Mouse (Mus musculus): ENCODE measurements around the gene Tmem176b.

Tmem176b gene

GRCm38 (mm10) chr6:48842111-48842842 lies 981 bp upstream of the Tmem176b start:
- DNase-seq = peak; percentile 65

GRCm38 (mm10) chr6:48840371-48840969 lies 826 bp downstream of the Tmem176b start, which contains the start of gene Tmem176a:
Gene Tmem176a (plus strand): TSS chr6:48840919.
- DNase-seq = no peak

- DNase-seq = no peak
These were observed 2.8 kb downstream of the Tmem176b start for GRCm38 (mm10) chr6:48838321-48839080.

DNA sequence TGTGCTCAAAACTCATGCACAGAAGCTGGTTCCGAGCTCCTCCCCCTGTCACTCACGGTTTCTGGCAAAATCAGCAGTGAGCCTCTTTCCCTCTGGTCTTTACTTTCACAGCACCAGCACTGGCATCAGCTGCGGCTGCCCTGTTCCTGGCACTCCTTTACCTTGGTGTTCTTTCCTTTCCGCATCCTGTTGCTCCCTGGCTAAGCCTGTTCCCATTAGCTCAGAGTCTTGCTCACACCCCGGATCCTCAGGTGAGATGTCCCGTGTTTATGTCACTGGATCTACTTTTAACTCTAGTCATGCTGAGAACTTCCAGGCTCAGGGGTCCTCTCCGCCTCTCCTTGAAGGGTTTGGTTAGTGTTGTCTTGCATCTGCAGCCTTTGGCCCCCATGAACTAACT lies 3.8 kb downstream of the Tmem176b start:
- DNase-seq = no peak

GRCm38 (mm10) chr6:48836146-48836545 lies 5.2 kb downstream of the Tmem176b start:
- no peak for DNase-seq

GRCm38 (mm10) chr6:48835241-48835640 lies 6.1 kb downstream of the Tmem176b start:
- peak; percentile 1 for DNase-seq

DNA sequence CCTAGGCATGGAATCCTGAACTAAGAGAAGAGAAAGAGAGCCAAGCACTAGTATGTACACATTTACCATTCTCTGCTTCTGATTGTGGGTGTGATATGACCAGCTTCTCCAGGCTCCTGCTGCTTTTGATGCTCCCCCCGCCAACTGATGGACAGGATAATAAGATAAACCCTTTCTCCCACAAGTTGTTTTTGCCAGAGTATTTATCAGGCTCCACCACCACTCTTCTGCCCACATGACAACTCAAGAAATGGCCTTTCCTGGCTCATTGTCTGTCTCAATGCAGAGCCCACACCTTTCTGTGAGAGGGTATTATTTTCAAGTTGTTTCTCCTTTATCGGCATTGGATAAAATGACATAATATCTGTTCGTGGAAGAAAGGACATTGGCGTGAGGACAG lies 7.8 kb downstream of the Tmem176b start:
- DNase-seq = peak; percentile 1

GRCm38 (mm10) chr6:48832426-48832825 lies 8.9 kb downstream of the Tmem176b start:
- DNase-seq = peak; percentile 0

- DNase-seq = peak; percentile 2
These were observed 10.2 kb downstream of the Tmem176b start for GRCm38 (mm10) chr6:48831141-48831540.

GRCm38 (mm10) chr6:48830241-48830640 lies 11.1 kb downstream of the Tmem176b start:
- peak; percentile 1 for DNase-seq

- DNase-seq = no peak
These were observed 11.6 kb downstream of the Tmem176b start for GRCm38 (mm10) chr6:48829651-48830050.

DNA sequence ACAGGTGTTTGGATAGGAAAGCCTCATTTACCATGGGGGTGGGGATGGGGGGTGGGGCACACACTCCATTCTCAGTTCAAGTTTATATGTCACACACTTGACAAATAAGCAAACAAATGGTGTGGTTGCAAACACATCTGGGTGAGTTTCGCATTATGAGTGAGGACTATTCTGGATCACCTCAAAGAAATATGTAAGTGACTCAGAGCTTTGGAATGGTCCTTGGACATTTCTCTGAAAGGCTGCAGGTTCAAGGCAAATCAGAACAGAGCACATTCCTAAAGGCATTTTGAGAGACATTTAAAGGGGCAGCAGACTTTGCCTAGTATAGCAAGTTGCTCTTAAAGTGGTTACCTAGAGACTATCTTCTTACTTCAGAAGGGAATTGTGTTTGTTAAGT lies 12.3 kb downstream of the Tmem176b start:
- no peak for DNase-seq

DNA sequence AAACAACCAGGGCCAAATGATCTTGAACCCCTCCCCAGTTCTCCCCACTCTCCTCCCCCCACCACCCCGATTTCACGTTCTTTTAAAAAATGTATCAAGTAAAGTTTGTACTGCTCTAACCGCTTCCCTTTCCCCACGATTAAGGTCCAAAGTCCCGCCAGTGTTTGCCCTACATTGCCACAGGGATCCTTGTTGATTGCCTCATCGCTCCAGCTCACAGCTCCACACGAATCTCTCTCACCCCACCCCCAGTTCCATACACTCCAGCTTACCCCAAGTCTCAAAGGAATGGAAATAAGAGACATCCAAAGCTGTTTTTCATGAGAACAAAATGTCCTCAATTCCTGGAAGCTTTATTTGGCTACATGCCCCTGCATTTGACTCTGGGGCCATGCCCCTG lies 16.3 kb downstream of the Tmem176b start:
- peak; percentile 59 for DNase-seq

GRCm38 (mm10) chr6:48821991-48822785 lies 19.1 kb downstream of the Tmem176b start:
- peak; percentile 67 for DNase-seq

GRCm38 (mm10) chr6:48817815-48818214 lies 23.5 kb downstream of the Tmem176b start:
- DNase-seq = peak; percentile 64

DNA sequence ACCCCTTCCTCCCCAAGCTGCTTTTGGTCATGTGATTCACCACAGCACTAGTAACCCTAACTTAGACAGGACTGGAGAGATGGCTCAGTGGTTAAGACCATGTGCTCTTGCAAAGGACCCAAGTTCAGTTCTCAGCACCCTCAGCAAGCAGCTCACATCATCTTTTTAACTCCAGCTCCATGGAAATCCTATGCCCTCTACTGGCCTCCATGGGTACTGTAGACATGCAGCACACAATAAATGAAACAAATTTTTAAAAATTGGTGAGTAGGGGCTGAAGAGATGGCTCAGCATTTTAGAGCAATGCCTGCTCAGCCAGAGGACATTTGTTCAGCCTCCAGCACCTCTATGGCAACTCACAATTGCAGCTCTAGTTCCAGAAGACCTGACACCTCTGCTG lies 26.3 kb downstream of the Tmem176b start:
- no peak for DNase-seq

DNA sequence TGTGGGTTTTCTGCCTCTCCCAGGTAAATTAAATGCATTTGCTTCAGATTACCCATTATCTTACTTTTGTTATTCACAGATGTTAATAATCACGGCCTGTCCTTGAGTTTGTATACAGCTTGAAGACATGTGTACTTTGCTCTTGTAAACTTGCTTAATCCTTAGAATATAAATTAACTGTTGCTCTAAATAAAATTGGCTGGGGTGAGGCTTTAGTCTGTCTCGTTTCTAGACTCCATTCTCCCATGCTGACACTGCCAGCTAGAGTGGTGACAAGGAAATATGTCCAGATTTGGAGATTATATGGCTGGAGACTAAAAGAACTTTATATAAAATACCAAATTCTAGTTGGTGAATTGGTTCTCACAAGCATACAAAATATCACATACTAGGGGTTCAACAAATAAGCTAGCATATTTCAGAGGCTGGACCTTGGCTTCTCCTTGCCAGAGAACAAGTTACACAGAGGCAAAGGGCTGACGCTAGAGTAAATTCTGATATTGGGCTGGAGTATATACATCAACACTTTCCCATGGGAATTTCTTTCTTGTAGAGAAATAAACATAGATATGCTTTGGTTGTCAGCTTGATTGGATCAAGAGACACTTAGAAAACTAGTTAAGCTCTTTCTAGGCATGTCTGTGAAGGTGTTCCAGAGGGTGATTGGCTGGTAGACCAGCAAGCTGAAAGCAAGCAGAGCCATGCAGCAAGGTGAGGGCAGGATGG lies 31.6 kb downstream of the Tmem176b start:
- DNase-seq = no peak

GRCm38 (mm10) chr6:48806746-48807145 lies 34.5 kb downstream of the Tmem176b start:
- no peak for DNase-seq

DNA sequence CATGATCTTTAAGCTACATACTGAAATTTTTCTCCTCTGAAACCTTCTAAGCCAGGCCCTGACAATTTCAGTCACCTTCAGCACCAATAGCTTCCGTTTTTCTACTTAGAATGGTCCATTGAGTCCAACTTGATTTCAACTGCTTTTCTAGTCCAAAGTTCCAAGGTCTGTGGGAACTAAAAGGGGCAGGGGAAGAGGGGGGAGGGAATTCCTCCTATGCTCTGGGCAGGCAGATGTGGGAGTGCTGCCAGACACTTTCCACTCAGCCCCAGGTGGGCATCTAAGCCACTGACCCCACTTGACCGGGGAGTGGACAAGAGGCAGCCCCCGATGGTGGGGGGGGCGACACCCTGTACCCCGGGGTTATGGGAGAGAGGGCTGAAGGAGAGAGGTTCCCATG lies 37.0 kb downstream of the Tmem176b start:
- peak; percentile 57 for DNase-seq

DNA sequence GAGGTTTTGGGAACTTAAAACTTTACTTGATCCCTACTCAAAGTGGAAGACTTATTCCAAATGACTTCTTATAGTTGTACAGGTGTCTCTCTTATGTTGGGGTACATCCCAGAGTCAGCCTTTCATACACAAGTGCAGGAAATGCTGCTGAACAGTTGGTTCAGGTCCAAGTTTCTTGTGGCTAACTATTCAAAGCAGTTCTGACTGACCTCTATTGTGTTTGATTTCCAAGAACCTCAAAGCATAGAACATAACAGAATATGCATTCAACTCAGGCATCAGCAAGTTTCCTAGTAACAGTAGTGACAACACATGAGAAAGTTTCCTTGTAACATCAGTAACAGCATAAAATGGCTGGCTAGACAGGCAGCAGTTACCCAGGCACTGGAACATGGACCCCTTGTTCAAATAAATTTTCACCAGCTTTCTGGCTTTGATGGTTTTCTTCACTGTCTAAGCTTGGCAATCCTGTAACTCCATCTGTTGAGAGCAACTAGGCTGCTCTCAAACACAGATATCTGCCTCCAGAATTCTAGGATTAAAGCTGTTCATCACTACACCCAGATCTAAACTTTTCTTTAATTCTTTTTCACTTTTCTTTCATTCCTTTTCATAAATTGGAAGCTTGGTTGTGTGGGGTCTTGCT lies 37.8 kb downstream of the Tmem176b start:
- no peak for DNase-seq

DNA sequence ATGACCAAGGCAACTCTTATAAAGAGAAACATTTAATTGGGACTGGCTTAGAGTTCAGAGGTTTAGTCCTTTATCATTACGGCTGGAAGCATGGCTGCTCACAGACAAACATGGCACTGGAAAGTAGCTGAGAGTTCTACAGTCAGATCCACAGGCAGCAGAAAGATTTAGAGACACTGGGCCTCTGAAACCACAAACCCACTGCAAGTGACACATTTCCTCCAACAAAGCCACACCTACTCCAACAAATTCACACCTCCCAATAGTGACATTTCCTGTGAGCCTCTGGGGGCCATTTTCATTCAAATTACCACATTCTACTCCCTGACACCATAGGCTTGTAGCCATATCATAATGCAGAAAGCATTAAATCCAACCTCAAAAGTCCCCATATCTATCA lies 39.4 kb downstream of the Tmem176b start:
- DNase-seq = no peak

- DNase-seq = no peak
These were observed 53.4 kb downstream of the Tmem176b start for GRCm38 (mm10) chr6:48787867-48788266.
